In the genomic region with DNA sequence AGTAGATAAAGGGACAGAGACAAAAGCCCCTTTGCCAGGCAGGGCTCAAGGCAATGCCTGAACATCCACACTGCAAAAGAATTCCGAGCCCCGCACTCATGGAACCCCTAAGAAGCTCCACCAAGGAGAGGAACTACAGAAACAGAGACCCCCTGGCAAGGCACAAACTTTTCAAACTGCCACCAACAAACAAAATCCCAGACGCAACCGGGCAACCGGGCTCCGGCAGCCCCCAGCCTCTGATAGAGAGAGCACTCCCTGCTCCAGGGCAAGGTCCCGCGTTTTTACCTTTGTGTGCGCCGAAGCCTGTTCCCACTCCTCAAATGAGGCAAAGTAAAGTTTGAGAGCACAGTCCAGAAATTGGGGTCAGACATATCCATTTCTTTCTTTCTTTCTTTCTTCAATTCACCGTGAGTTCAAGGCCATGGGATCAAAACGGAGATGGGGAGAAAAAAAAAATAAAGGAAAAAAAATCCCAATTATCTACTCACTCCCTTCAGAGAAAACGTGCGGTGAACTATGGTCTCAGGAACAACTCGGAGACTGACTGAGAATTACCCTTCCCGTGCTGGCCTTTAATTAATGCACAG, we compare ENCODE assay signal across 8 mouse cellular contexts.
DNase-seq lines count a peak whose midpoint lies in the region; ATAC-seq and TF ChIP-seq lines count a peak whose summit lies in the region.

No protein-coding gene starts in this region.

- no peaks in the 10 kb centered on the region for H3K27me3 ChIP-seq in spleen, adult 2 months (ENCODE audit: control insufficient read depth, insufficient read depth, low read length)
- H3K27me3 ChIP-seq in embryonic facial prominence, embryonic 14.5 days (replicated peaks; ENCODE audit: control insufficient read depth, insufficient read depth, low read length), result no peaks in the 10 kb centered on the region
- no peaks in the 10 kb centered on the region for H3K27me3 ChIP-seq in hindbrain, embryonic 13.5 days
- no peaks in the 10 kb centered on the region for H3K27me3 ChIP-seq in midbrain, embryonic 11.5 days (ENCODE audit: control insufficient read depth, insufficient read depth, low read length)

- no peaks in the 10 kb centered on the region for H3K36me3 ChIP-seq in spleen, adult 2 months (ENCODE audit: control insufficient read depth, insufficient read depth, low read length)
- no peaks in the 10 kb centered on the region for H3K36me3 ChIP-seq in embryonic facial prominence, embryonic 14.5 days (ENCODE audit: control insufficient read depth, insufficient read depth, low read length)
- H3K36me3 ChIP-seq in hindbrain, embryonic 13.5 days, result no peaks in the 10 kb centered on the region
- no peaks in the 10 kb centered on the region for H3K36me3 ChIP-seq in midbrain, embryonic 11.5 days (ENCODE audit: control insufficient read depth, insufficient read depth, low read length)

- TF ChIP-seq CTCF in spleen, adult 2 months (IDR thresholded peaks at IDR 0.05; ENCODE audit: extremely low read depth, insufficient read depth, insufficient read length, insufficient replicate concordance), result no peak

- H3K9me3 ChIP-seq in embryonic facial prominence, embryonic 14.5 days (ENCODE audit: control insufficient read depth, low read length), result no peaks in the 10 kb centered on the region
- H3K9me3 ChIP-seq in hindbrain, embryonic 13.5 days, result no peaks in the 10 kb centered on the region
- H3K9me3 ChIP-seq in midbrain, embryonic 11.5 days (ENCODE audit: control insufficient read depth, low read length), result no peaks in the 10 kb centered on the region

- ATAC-seq in embryonic facial prominence, embryonic 14.5 days (ENCODE audit: low read depth), result no peak
- ATAC-seq in hindbrain, embryonic 13.5 days (ENCODE audit: low FRiP score), result no peak
- no peak; the same call in 1 of the 2 replicates for ATAC-seq in midbrain, embryonic 11.5 days (ENCODE audit: low FRiP score)

- peaks cover 2% of the 10 kb centered on the region; the same call in 1 of the 2 replicates for H3K4me1 ChIP-seq in spleen, adult 2 months (ENCODE audit: control insufficient read depth, insufficient read depth, insufficient read length)
- peaks cover under 1% of the 10 kb centered on the region; the same call in 1 of the 2 replicates for H3K4me1 ChIP-seq in embryonic facial prominence, embryonic 14.5 days (ENCODE audit: control insufficient read depth, insufficient read depth, low read length)
- peaks cover 16% of the 10 kb centered on the region for H3K4me1 ChIP-seq in hindbrain, embryonic 13.5 days (replicated peaks)
- H3K4me1 ChIP-seq in midbrain, embryonic 11.5 days (ENCODE audit: control insufficient read depth, insufficient read depth, low read length), result peaks cover 12% of the 10 kb centered on the region

- peak overlapping the region; percentile 61 for H3K9ac ChIP-seq in embryonic facial prominence, embryonic 14.5 days (ENCODE audit: low read depth, low read length)
- H3K9ac ChIP-seq in hindbrain, embryonic 13.5 days, result peak overlapping the region; percentile 68
- peak overlapping the region; percentile 81 for H3K9ac ChIP-seq in midbrain, embryonic 11.5 days (ENCODE audit: low read length)

- peak overlapping the region; percentile 63 for H3K27ac ChIP-seq in spleen, adult 2 months (ENCODE audit: insufficient read depth, low read length)
- peak overlapping the region; percentile 75 for H3K27ac ChIP-seq in embryonic facial prominence, embryonic 14.5 days (replicated peaks; ENCODE audit: low read depth, low read length)
- peak overlapping the region; percentile 79 for H3K27ac ChIP-seq in hindbrain, embryonic 13.5 days
- peak overlapping the region; percentile 25; the same call in 1 of the 2 replicates for H3K27ac ChIP-seq in midbrain, embryonic 11.5 days (ENCODE audit: low read depth, low read length)

- H3K4me2 ChIP-seq in embryonic facial prominence, embryonic 14.5 days (ENCODE audit: low read depth, low read length), result peak overlapping the region; percentile 56
- H3K4me2 ChIP-seq in hindbrain, embryonic 13.5 days, result peak overlapping the region; percentile 64
- H3K4me2 ChIP-seq in midbrain, embryonic 11.5 days, result peak overlapping the region; percentile 65

- no peak for TF ChIP-seq POLR2A in spleen, adult 2 months (IDR thresholded peaks at IDR 0.05; ENCODE audit: low read depth, low read length)

- peak overlapping the region; percentile 73 for H3K4me3 ChIP-seq in spleen, adult 2 months (ENCODE audit: extremely low read depth, insufficient read depth, insufficient read length)
- peak overlapping the region; percentile 40 for H3K4me3 ChIP-seq in embryonic facial prominence, embryonic 14.5 days (ENCODE audit: low read depth, low read length)
- peak overlapping the region; percentile 48 for H3K4me3 ChIP-seq in hindbrain, embryonic 13.5 days
- H3K4me3 ChIP-seq in midbrain, embryonic 11.5 days (ENCODE audit: low read depth, low read length), result peak overlapping the region; percentile 55

- 4% methylated on average over 16 of the region's 16 CpGs for WGBS in spleen, adult 2 months
- 1% methylated on average over 16 of the region's 16 CpGs for WGBS in embryonic facial prominence, embryonic 14.5 days
- WGBS in hindbrain, embryonic 13.5 days, result under 1% methylated on average over 16 of the region's 16 CpGs
- under 1% methylated on average over 16 of the region's 16 CpGs for WGBS in midbrain, embryonic 11.5 days

- DNase-seq in spleen, adult 2 months (ENCODE audit: low read depth in 1 of 2, low spot score in 2 of 2), result no peak
- DNase-seq in spleen, postnatal 4 days (ENCODE audit: low spot score in 2 of 2), result no peak
- DNase-seq in embryonic facial prominence, embryonic 14.5 days (ENCODE audit: low spot score), result no peak
- peak; percentile 96 for DNase-seq in midbrain, embryonic 11.5 days (ENCODE audit: low spot score, missing footprints)
- DNase-seq in layer of hippocampus, postnatal 10 days (ENCODE audit: low spot score in 2 of 2), result no peak
- DNase-seq in frontal cortex, postnatal 10 days (ENCODE audit: low spot score in 2 of 2), result no peak
- no peak for DNase-seq in cerebellum, adult 9-10 months

Comparison
In these comparisons a context has a peak if more than half of its experiments do, and no peak if none do; other contexts are left out.
1. H3K27ac ChIP-seq: peak in every context shown above with its lines; median percentile 79 in hindbrain, embryonic 13.5 days; 75 in embryonic facial prominence, embryonic 14.5 days; 63 in spleen, adult 2 months; 25 in midbrain, embryonic 11.5 days.